Mouse (Mus musculus) 3134 (cell line): ENCODE data around the gene Itpr2.

Experiments
- DNase-seq: peaks from one replicate; pipeline ENCODE4 v3.0.0-alpha.2; 2011; ENCODE audit warnings: low spot score; ENCODE audit not compliant: insufficient read length; ENCODE audit errors: extremely low read depth

Itpr2 gene

GRCm38 (mm10) chr6:146195854-146196457 lies 306.1 kb downstream of the Itpr2 start:
- peak; percentile 62 for DNase-seq

- no peak for DNase-seq
Measured at GRCm38 (mm10) chr6:146191931-146192330, 310.1 kb downstream of the Itpr2 start.

- DNase-seq = no peak
Measured at GRCm38 (mm10) chr6:146190006-146190405, 312.0 kb downstream of the Itpr2 start.

DNA sequence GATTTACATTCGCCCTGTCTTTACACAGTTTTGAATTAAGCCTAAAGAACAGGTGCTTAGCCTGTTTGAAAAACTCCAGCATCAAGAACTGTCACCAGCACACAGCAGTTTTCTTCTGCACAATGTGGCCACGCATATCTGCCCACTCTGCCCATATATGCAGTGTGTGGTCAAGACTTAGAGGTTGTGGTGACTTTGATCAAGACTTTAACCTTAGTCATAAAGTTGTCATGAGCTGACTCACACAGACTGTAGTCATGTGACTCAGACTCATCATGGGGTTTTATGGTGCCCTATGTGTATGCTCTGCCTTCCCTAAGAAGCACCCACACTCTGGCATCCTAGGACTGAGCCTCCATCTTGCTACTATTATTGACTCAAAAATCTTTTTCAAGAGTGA lies 316.5 kb downstream of the Itpr2 start:
- DNase-seq = peak; percentile 72

GRCm38 (mm10) chr6:146184771-146185170 lies 317.3 kb downstream of the Itpr2 start:
- no peak for DNase-seq

GRCm38 (mm10) chr6:146174644-146175250 lies 327.3 kb downstream of the Itpr2 start:
- no peak for DNase-seq

- no peak for DNase-seq
Measured at GRCm38 (mm10) chr6:146170603-146171051, 331.4 kb downstream of the Itpr2 start.

- DNase-seq = no peak
Measured at GRCm38 (mm10) chr6:146167207-146167606, 334.8 kb downstream of the Itpr2 start.

DNA sequence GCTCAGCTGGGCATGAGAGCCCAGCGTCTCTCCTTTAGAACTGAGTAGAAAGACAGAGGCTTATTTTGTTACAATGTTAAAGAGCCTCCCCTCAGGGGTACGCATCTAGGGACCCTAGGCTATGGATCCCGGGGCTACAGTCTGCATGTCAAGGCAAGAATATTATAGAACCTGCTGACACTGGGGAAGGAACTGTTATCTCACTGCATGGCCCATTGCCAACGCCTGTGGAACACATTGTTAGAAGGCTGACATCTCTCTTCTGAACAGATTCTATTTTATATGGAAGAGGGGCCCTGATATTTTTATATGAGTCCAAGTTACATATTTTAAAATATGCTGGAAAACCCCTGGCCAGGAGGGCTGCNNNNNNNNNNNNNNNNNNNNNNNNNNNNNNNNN lies 342.4 kb downstream of the Itpr2 start:
- no peak for DNase-seq

DNA sequence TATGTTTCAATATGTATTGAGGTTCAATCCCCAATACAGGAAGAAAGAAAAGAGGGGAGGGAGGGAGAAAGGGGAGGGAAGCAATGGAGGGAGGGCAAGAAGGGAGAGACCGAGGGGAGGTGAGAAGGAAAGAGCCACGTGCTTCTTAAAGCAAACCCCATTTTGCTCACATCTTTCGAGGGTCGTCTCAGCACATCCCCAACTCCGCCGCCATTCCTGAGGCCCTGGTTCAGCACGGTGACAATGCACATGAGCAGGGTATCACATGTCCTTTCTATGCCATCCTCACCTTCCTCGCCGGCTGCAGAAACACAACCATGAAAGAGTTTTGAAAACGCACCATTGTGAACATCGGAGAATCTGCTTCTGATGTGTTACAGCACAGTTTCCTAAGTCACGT lies 343.3 kb downstream of the Itpr2 start:
- DNase-seq = no peak

GRCm38 (mm10) chr6:146157983-146158535 lies 344.0 kb downstream of the Itpr2 start:
- DNase-seq = no peak

DNA sequence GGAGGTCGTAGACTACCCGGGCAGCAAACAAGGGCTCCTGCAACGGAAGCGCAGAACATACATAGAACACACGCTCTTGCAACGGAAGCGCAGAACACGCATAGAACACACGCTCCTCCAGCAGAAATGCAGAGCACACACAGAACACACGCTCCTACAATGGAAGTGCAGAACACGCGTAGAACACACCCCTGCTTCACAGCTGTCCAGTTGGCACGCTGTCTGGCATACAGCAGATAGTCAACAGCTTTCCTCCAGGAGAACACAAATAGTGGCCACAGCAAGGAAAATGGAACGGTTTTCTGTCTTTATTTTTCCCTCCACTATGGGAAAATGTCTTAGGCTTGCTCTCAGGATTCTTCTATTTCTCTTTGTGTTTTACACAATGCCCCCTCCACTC lies 344.9 kb downstream of the Itpr2 start:
- no peak for DNase-seq

DNA sequence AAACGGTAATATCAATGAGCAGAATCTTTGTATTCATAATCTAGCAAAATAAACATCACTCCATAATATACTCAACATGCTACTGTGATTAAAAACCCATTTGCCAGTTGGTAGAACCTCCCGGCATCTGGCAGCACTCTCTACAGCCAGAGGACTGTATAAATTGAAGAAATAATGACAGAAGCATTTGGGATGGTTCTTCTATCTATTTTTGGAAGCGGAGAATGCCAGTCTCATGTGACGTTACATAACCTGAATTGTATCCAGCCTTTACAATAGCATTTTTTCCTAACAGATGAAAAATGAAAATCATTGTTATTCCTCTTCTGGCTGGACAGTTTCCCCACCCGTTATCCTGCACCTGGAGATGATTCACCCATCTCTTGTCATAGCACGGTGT lies 345.5 kb downstream of the Itpr2 start:
- DNase-seq = no peak

- DNase-seq = no peak
Measured at GRCm38 (mm10) chr6:146155156-146155734, 346.8 kb downstream of the Itpr2 start.

GRCm38 (mm10) chr6:146152843-146153242 lies 349.2 kb downstream of the Itpr2 start:
- DNase-seq = no peak

DNA sequence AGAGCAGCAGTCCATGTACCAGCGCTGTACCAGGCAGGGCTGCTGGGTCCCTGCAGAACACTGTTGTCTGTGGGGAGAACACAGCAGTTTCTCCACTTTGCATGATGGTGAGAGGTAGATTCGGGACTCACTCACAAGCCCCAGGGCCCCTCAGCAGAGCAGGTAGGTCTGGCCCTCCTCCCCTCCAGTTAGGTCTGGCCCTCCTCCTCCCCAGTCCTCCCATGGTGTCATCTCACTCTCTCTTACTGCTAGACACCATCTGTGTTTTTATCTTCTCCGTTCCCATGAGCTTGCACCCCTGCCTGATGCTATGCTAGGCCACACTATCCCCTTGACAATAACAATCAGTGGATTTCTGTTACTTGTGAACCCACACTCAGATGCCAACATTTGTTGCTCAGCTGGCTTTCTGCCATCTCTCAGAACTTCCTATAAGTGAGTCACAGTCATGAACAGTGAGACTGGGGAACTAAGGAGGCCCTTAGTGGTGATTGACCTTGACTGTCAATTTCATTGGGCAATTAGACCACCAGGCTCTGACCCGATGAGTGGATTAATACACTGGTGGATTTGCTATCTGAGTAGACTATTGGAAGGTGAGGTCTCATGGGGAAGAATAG lies 360.9 kb downstream of the Itpr2 start:
- DNase-seq = peak; percentile 41

GRCm38 (mm10) chr6:146140171-146140570 lies 361.9 kb downstream of the Itpr2 start:
- no peak for DNase-seq

DNA sequence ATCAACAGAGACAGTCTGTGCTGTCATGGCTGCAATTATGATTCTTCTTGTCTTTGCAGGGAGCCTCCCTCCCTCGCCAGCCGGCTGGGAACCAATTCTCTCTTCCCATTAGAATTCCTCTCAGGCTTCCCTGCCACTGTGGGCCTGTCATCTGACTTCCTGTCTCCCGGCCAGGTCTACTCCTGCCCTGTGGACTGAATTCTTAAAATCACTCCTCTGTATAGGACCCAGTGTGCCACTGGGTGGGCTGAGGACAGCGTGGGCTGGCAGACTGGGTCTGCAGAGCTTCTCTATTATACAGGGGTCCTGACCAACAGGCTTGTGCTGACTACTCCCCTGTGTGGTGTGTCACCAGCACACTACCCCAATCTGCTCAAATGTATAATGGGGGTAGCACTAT lies 365.4 kb downstream of the Itpr2 start:
- no peak for DNase-seq

DNA sequence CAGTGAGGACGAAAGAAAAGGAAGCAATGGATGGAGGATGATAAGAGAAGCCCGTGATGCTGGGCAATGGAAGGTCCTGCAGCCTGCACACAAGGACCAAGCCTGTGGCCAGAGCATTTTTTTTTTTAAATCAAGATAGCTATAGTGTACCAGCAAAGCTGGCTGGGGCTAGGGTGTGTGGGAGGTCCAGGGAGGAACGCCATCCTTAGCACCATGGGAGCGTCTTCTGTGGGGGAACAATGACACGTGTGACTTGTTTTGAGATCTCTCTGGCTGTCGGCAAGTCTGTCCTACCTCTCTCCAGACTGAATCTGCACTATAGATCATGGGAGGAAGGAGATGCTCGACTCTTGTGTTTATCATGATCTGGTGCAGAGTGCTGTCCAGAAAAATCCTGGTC lies 365.8 kb downstream of the Itpr2 start:
- DNase-seq = no peak

- DNase-seq = no peak
Measured at GRCm38 (mm10) chr6:146135291-146135690, 366.7 kb downstream of the Itpr2 start.

DNA sequence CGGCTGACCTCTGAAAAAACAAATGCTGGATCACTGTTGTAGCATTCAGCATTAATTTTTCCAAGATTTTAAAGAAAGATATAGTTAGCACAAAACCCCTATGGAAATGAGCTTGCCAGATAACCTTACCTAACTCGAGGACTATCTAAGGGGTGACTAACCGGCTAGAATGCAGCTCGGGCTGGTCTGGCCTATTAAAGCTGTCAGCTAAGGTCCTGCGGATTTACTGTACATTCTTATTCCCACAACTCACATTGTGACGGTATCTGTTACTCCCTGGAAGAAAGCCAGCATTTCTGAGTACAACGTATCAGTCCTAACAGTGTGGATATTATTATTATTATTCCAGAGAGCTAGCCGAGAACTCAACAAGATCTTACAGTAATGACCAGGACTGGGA lies 368.1 kb downstream of the Itpr2 start:
- DNase-seq = no peak

DNA sequence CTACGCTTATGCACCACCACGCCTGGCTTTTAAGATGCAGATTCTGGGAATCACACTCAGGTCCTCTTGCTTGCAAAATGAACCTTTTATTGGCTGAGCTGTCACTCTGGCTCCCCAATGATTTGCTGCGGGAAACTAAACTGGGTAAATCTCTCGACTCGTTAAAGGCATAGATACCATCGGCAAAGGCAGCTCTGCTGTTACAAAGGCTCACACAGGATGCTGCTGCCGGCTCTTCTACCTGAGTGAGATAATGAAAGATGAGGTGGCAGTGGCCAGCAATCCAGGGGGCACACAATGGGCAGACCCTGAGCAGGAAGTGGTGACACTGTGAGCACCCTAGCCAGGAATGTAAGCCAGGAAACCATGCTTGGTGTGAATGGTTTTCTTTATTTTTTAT lies 373.0 kb downstream of the Itpr2 start:
- DNase-seq = no peak
